Mouse (Mus musculus) retina, postnatal 1 day (tissue): ENCODE measurements around the gene Gm20708.

Source experiments
- DNase-seq: peaks from one replicate; pipeline ENCODE4 v3.0.0-alpha.2; 2012

Gene Gm20708

GRCm38 (mm10) chr11:117834086-117834485 is 24.6 kb downstream of the Gm20708 start:
- no peak for DNase-seq

- peak; percentile 62 for DNase-seq
These were observed 26.8 kb downstream of the Gm20708 start for GRCm38 (mm10) chr11:117836306-117836705.

GRCm38 (mm10) chr11:117838572-117838971 is 29.1 kb downstream of the Gm20708 start:
- DNase-seq, result no peak

- DNase-seq, result no peak
These were observed 29.6 kb downstream of the Gm20708 start for GRCm38 (mm10) chr11:117839021-117839420.

GRCm38 (mm10) chr11:117840910-117841309 is 31.4 kb downstream of the Gm20708 start:
- no peak for DNase-seq

GRCm38 (mm10) chr11:117843434-117843833 is 34.0 kb downstream of the Gm20708 start:
- no peak for DNase-seq

- no peak for DNase-seq
These were observed 35.5 kb downstream of the Gm20708 start for GRCm38 (mm10) chr11:117844997-117845396.

- DNase-seq, result no peak
These were observed 36.2 kb downstream of the Gm20708 start for GRCm38 (mm10) chr11:117845651-117846050.

- no peak for DNase-seq
These were observed 37.2 kb downstream of the Gm20708 start for GRCm38 (mm10) chr11:117846640-117847039.

GRCm38 (mm10) chr11:117847593-117848215 is 38.2 kb downstream of the Gm20708 start:
- no peak for DNase-seq

GRCm38 (mm10) chr11:117848271-117848984 is 39.0 kb downstream of the Gm20708 start:
- DNase-seq, result no peak

- DNase-seq, result peak; percentile 98
These were observed 39.7 kb downstream of the Gm20708 start, which contains the start of gene Birc5 for GRCm38 (mm10) chr11:117848985-117849671. Birc5 (plus strand) TSS chr11:117849251.

- DNase-seq, result no peak
These were observed 43.4 kb downstream of the Gm20708 start for GRCm38 (mm10) chr11:117852875-117853274.

- no peak for DNase-seq
These were observed 44.8 kb downstream of the Gm20708 start for GRCm38 (mm10) chr11:117854241-117854640.

- DNase-seq, result no peak
These were observed 45.9 kb downstream of the Gm20708 start for GRCm38 (mm10) chr11:117855360-117855759.

GRCm38 (mm10) chr11:117855975-117856374 is 46.5 kb downstream of the Gm20708 start:
- no peak for DNase-seq

GRCm38 (mm10) chr11:117857462-117857861 is 48.0 kb downstream of the Gm20708 start:
- DNase-seq, result no peak

- DNase-seq, result peak; percentile 55
These were observed 48.9 kb downstream of the Gm20708 start for GRCm38 (mm10) chr11:117858392-117858791.

- DNase-seq, result no peak
These were observed 51.1 kb downstream of the Gm20708 start, which contains the start of gene Tmem235 for GRCm38 (mm10) chr11:117860601-117861000. Tmem235 (plus strand) TSS chr11:117860752.

- no peak for DNase-seq
These were observed 53.8 kb downstream of the Gm20708 start for GRCm38 (mm10) chr11:117863174-117863856.

GRCm38 (mm10) chr11:117864805-117865204 is 55.3 kb downstream of the Gm20708 start:
- no peak for DNase-seq

- DNase-seq, result peak; percentile 93
These were observed 56.5 kb downstream of the Gm20708 start for GRCm38 (mm10) chr11:117865988-117866387.
